Mouse (Mus musculus): ENCODE results near the gene Cd44. TPM values are rescaled to one million over a fixed set of nuclear protein-coding genes. Genes with fewer than 3 reads are reported as not detected.

The Cd44 gene
- total and polyA plus RNA-seq, 3 experiments, result 102 to 153 (median 112) TPM

DNA sequence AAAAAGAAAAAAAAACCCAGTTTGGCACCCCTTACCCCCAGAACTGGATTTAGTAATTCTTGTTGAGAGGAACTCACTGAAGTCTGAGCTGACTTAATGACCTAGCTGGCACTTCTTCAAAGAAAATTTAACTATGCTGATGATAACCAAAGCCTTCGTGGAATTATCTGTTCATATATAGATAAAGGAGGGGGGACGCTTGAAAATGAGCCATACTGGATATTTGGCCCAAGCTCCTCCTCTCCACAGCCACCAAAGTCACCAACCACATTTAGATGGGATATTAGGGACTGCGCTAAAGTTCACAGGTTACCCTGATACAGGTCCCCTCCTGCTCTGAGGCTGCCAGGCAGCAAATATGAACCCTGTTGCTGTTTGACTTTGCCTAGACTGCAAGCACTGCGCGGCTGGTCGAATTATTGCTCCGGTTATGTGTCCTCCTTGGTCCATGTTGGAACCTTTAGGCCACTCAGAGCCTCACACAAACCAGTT is 1.2 kb downstream of the Cd44 start (continued):
- 0 out of 2 replicates have a peak, but pooled peaks have one; percentile 4 for TF ChIP-seq MYC (IDR thresholded peaks at IDR 0.05; ENCODE audit: low read depth, low read length)
- TF ChIP-seq USF1 (IDR thresholded peaks at IDR 0.05; ENCODE audit: low read depth, low read length), result no peak
- TF ChIP-seq POLR2AphosphoS2 (IDR thresholded peaks at IDR 0.05; ENCODE audit: low read depth, low read length), result no peak
- TF ChIP-seq USF2 (conservative IDR thresholded peaks at IDR 0.05; ENCODE audit: low read depth, low read length), result no peak
- TF ChIP-seq RAD21 (IDR thresholded peaks at IDR 0.05; ENCODE audit: low read depth, low read length), result no peak
- peak; percentile 31; the same call in 1 of the 2 replicates for TF ChIP-seq TCF12 (IDR thresholded peaks at IDR 0.05; ENCODE audit: low read depth, low read length)
- 0 out of 2 replicates have a peak, but pooled peaks have one; percentile 32 for TF ChIP-seq POLR2A (IDR thresholded peaks at IDR 0.05; ENCODE audit: low read depth, low read length)
- 0 out of 2 replicates have a peak, but pooled peaks have one; percentile 13 for TF ChIP-seq BHLHE40 (IDR thresholded peaks at IDR 0.05; ENCODE audit: low read depth, low read length)
- no peak for TF ChIP-seq NELFE (IDR thresholded peaks at IDR 0.05; ENCODE audit: low read depth, low read length)
- TF ChIP-seq ZMIZ1 (IDR thresholded peaks at IDR 0.05; ENCODE audit: low read depth, low read length), result 0 out of 2 replicates have a peak, but pooled peaks have one; percentile 39

GRCm38 (mm10) chr2:102899238-102899637 is 2.2 kb downstream of the Cd44 start:
- H3K9ac ChIP-seq (ENCODE audit: insufficient read depth, low read depth), result peak overlapping the region; percentile 80
- dilution Hi-C loops (cut with MboI; ENCODE audit: extremely low pct_ligation_motif_present, extremely low pct_unique_long_range_greater_than_20kb, low sequenced_read_pairs), result no loop called here

More at GRCm38 (mm10) chr2:102899238-102899637, 2.2 kb downstream of the Cd44 start:
- no peaks in the 10 kb centered on the region for H3K9me3 ChIP-seq (replicated peaks; ENCODE audit: low read length)
- H3K4me3 ChIP-seq (replicated peaks in 1 of 3; ENCODE audit: low read depth in 2 of 3, low read length in 2 of 3, poor library complexity in 1 of 3), result peak overlapping the region; percentile 65 to 97 (median 83)
- peaks cover 9 to 31% of the 10 kb centered on the region in 2 experiments for H3K36me3 ChIP-seq (replicated peaks in 1 of 2; ENCODE audit: control insufficient read depth in 1 of 2, insufficient read depth in 1 of 2, low read length in 1 of 2)
- peak overlapping the region; percentile 31 for H3K4me2 ChIP-seq (ENCODE audit: insufficient read depth, low read depth, poor library complexity, severe bottlenecking)
- in situ Hi-C loops (cut with MboI; ENCODE audit: low pct_ligation_motif_present, low pct_unique_long_range_greater_than_20kb, low sequenced_read_pairs), result loop anchor here (5.0 kb wide), 1 partner anchor 33 kb away; no protein-coding TSS in a partner anchor
- H3K79me2 ChIP-seq (replicated peaks; ENCODE audit: control insufficient read depth, extremely low read depth, insufficient read depth, poor library complexity, severe bottlenecking), result peaks cover 65% of the 10 kb centered on the region
- H3K27ac ChIP-seq (ENCODE audit: insufficient read depth, low read depth), result peak overlapping the region; percentile 84
- TF ChIP-seq EP300 (IDR thresholded peaks at IDR 0.05; ENCODE audit: low read length), result peak; percentile 58
- 0 out of 2 replicates have a peak, but pooled peaks have one; percentile 33 for TF ChIP-seq MAZ (IDR thresholded peaks at IDR 0.05; ENCODE audit: low read depth, low read length)
- TF ChIP-seq RCOR1 (conservative IDR thresholded peaks at IDR 0.05; ENCODE audit: low read depth, low read length), result 0 out of 2 replicates have a peak, but pooled peaks have one; percentile 53
- no peak for TF ChIP-seq GABPA (IDR thresholded peaks at IDR 0.05; ENCODE audit: insufficient replicate concordance, low read depth, low read length)
- 0 out of 2 replicates have a peak, but pooled peaks have one; percentile 27 for TF ChIP-seq ETS1 (conservative IDR thresholded peaks at IDR 0.05; ENCODE audit: low read depth, low read length)
- peak; percentile 77 for TF ChIP-seq SIN3A (IDR thresholded peaks at IDR 0.05; ENCODE audit: low read length)
- TF ChIP-seq KAT2A (IDR thresholded peaks at IDR 0.05; ENCODE audit: insufficient replicate concordance, low read length), result 0 out of 2 replicates have a peak, but pooled peaks have one; percentile 31
- 0 out of 2 replicates have a peak, but pooled peaks have one; percentile 34 for TF ChIP-seq BHLHE40 (IDR thresholded peaks at IDR 0.05; ENCODE audit: low read depth, low read length)
- TF ChIP-seq HCFC1 (IDR thresholded peaks at IDR 0.05; ENCODE audit: low read depth, low read length), result 0 out of 2 replicates have a peak, but pooled peaks have one; percentile 15
- no peak; the same call in none of the 2 replicates for TF ChIP-seq TCF12 (IDR thresholded peaks at IDR 0.05; ENCODE audit: low read depth, low read length)
- no peak for TF ChIP-seq JUN (IDR thresholded peaks at IDR 0.05; ENCODE audit: insufficient read depth, low read depth, low read length)
- TF ChIP-seq ZKSCAN1 (IDR thresholded peaks at IDR 0.05; ENCODE audit: borderline replicate concordance, low read depth, low read length), result no peak
- TF ChIP-seq POLR2AphosphoS2 (IDR thresholded peaks at IDR 0.05; ENCODE audit: low read depth, low read length), result no peak
- TF ChIP-seq CTCF (conservative IDR thresholded peaks at IDR 0.05 in 1 of 2, IDR thresholded peaks at IDR 0.05 in 1 of 2; ENCODE audit: low read depth in 2 of 2, low read length in 2 of 2), result no peak
- peak; percentile 37 for TF ChIP-seq POLR2A (IDR thresholded peaks at IDR 0.05; ENCODE audit: low read depth, low read length)
- peak; percentile 59; the same call in 1 of the 2 replicates for TF ChIP-seq MAX (IDR thresholded peaks at IDR 0.05; ENCODE audit: low read length)
- peak; percentile 28; the same call in 1 of the 2 replicates for TF ChIP-seq MXI1 (IDR thresholded peaks at IDR 0.05; ENCODE audit: low read depth, low read length)
- no peak for TF ChIP-seq UBTF (IDR thresholded peaks at IDR 0.05; ENCODE audit: low read depth, low read length)
- no peak for TF ChIP-seq ELF1 (IDR thresholded peaks at IDR 0.05; ENCODE audit: low read depth, low read length)
- peak; percentile 60 for TF ChIP-seq IRF4 (IDR thresholded peaks at IDR 0.05; ENCODE audit: low read depth, low read length)
- peak; percentile 51 for TF ChIP-seq NELFE (IDR thresholded peaks at IDR 0.05; ENCODE audit: low read depth, low read length)
- TF ChIP-seq NRF1 (IDR thresholded peaks at IDR 0.05; ENCODE audit: low read depth, low read length), result no peak
- peak; percentile 48; the same call in 1 of the 2 replicates for TF ChIP-seq CHD2 (IDR thresholded peaks at IDR 0.05; ENCODE audit: low read length)
- no peak for TF ChIP-seq MEF2A (IDR thresholded peaks at IDR 0.05; ENCODE audit: borderline replicate concordance, low read depth, low read length)
- no peak for TF ChIP-seq MAFK (IDR thresholded peaks at IDR 0.05; ENCODE audit: insufficient replicate concordance, low read length)
- no peak for TF ChIP-seq USF2 (conservative IDR thresholded peaks at IDR 0.05; ENCODE audit: low read depth, low read length)
- TF ChIP-seq CHD1 (IDR thresholded peaks at IDR 0.05; ENCODE audit: low read depth, low read length), result no peak; the same call in 1 of the 2 replicates
- TF ChIP-seq ZC3H11A (IDR thresholded peaks at IDR 0.05; ENCODE audit: low read depth, low read length), result no peak
- TF ChIP-seq MYC (IDR thresholded peaks at IDR 0.05; ENCODE audit: low read depth, low read length), result 0 out of 2 replicates have a peak, but pooled peaks have one; percentile 57
- TF ChIP-seq SMC3 (IDR thresholded peaks at IDR 0.05; ENCODE audit: low read depth, low read length), result no peak
- no peak for TF ChIP-seq E2F4 (IDR thresholded peaks at IDR 0.05; ENCODE audit: insufficient replicate concordance, low read depth, low read length)
- TF ChIP-seq ZMIZ1 (IDR thresholded peaks at IDR 0.05; ENCODE audit: low read depth, low read length), result no peak
- no peak for DNase-seq (ENCODE audit: extremely low read depth)
- H3K4me1 ChIP-seq (ENCODE audit: control insufficient read depth in 1 of 2, insufficient read depth in 2 of 2), result peaks cover 20 to 42% of the 10 kb centered on the region in 2 experiments
- H3K27me3 ChIP-seq (replicated peaks), result no peaks in the 10 kb centered on the region

Data from CH12.LX (cell line).